Mouse (Mus musculus) layer of hippocampus, postnatal 10 days (tissue): ENCODE results near the gene Olfr463. TPM values are rescaled to one million over a fixed set of nuclear protein-coding genes. Genes with fewer than 3 reads are reported as not detected.

ENCODE experiments used
- DNase-seq, 2 experiments: peaks; one replicate each; pipeline ENCODE4 v3.0.0; 2021; ENCODE audit warnings: low spot score in 2 of 2
- total RNA-seq, 2 experiments: library from RNA; stranded (reverse); gene quantifications; 2 replicates each; pipeline ENCODE4 v1.2.3; 2021

Gene Olfr463
- total RNA-seq, 2 experiments from 2014 or later = not detected

DNA sequence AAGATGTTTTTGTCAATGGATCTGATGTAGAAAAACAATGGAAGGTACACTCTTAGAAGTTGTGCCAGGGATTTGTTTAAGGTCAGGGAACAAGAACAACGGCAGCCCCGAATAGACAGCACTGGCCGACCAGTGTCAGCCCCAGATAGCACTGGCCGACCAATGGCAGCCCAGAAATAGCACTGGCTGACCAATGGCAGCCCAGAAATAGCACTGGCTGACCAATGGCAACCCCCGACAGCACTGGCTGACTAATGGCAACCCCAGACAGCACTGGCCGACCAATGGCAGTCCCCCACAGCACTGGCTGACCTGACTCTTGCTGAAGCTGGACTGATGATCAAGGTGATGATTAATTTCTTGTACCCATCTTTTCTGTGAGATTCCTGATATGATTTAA is 49.3 kb downstream of the Olfr463 start:
- no peak for DNase-seq

DNA sequence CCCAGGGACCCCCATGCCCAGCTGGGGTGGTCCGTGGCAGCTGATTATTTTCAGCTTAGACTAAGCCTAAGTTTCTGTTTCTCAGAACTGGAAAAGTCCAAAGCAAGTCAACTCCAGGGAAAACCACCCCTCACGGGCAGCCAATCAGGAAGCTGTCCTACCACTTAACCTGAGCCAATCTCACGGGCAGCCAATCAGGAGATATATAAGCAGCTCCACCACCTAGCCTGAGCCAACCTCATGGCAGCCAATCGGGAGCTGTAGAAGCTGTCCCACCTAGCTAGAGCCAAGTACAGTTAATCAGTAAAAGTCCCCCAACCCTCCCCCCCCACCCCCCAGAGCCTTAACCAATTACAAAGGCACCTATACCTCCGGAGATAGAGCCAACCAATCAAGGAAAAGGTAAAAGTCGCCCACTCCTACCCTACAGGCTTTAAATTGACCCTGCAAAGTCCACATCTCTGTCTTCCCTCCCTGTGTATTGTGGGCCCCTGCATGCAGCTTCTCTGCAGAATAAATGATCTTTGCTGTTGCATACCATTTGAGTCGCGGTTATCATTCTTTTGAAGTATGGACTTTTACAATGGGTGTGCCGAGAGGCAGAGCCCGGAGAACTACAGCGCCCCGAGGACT is 50.1 kb downstream of the Olfr463 start:
- DNase-seq = no peak

Other genes with a start within 250 kb of the Olfr463 start
- gene Rnf43, start 234.7 kb downstream of the Olfr463 start, total RNA-seq = 1 to 10 TPM; 3.8 to 4.0 TPM
- gene Supt4a, start 159.8 kb downstream of the Olfr463 start, total RNA-seq = 10 to 100 TPM; 56.1 to 59.9 TPM
- gene Tspoap1, start 136.8 kb downstream of the Olfr463 start, total RNA-seq = 100 to 1,000 TPM; 149 to 174 TPM
- under 1 TPM; 0.48 to 0.62 TPM for gene Mpo, start 103.8 kb downstream of the Olfr463 start, total RNA-seq
- under 1 TPM; 0.62 to 0.87 TPM for gene Lpo, start 69.1 kb downstream of the Olfr463 start, total RNA-seq
- 1 to 10 TPM; 7.0 to 7.2 TPM for gene Mks1, start 44.2 kb downstream of the Olfr463 start, total RNA-seq
- under 1 TPM; 0.25 to 0.96 TPM for gene Epx, start 21.9 kb downstream of the Olfr463 start, total RNA-seq
- not detected for gene Olfr462, start 5.1 kb downstream of the Olfr463 start, total RNA-seq
- gene Olfr464, start 23.6 kb upstream of the Olfr463 start, total RNA-seq = not detected
- gene Dynll2, start 90.1 kb upstream of the Olfr463 start, total RNA-seq = 100 to 1,000 TPM; 368 to 386 TPM
- gene Srsf1, start 150.0 kb upstream of the Olfr463 start, total RNA-seq = 100 to 1,000 TPM; 218 to 245 TPM
- 10 to 100 TPM; 26.0 to 28.5 TPM for gene Vezf1, start 170.9 kb upstream of the Olfr463 start, total RNA-seq
- gene Cuedc1, start 200.7 kb upstream of the Olfr463 start, total RNA-seq = 10 to 100 TPM; 42.0 to 45.7 TPM